In genomic region chr3:89772588-89772967, GRCm38 (mm10) we compare ENCODE assay signal across 8 mouse cellular contexts. TPM values are rescaled to one million over a fixed set of nuclear protein-coding genes. Genes with fewer than 3 reads are reported as not detected.
DNase-seq lines count a peak whose midpoint lies in the region; ATAC-seq and TF ChIP-seq lines count a peak whose summit lies in the region.

No protein-coding gene starts in this region.

- peak; percentile 71 for ATAC-seq in forebrain, embryonic 12.5 days (ENCODE audit: low FRiP score)
- ATAC-seq in heart, embryonic 16.5 days (replicated peaks; ENCODE audit: extremely low read depth, insufficient read depth, low FRiP score), result peak; percentile 57
- peak; percentile 64 for ATAC-seq in liver, embryonic 14.5 days (ENCODE audit: insufficient read depth)
- ATAC-seq in stomach, embryonic 15.5 days (ENCODE audit: insufficient read depth, low FRiP score, low read depth), result peak; percentile 54

- H3K36me3 ChIP-seq in E14TG2a.4 (ENCODE audit: insufficient read depth, low read length), result peaks cover 60% of the 10 kb centered on the region
- peaks cover 23% of the 10 kb centered on the region for H3K36me3 ChIP-seq in forebrain, embryonic 12.5 days (replicated peaks)
- peaks cover 13% of the 10 kb centered on the region for H3K36me3 ChIP-seq in heart, embryonic 16.5 days (ENCODE audit: control insufficient read depth, insufficient read depth)
- peaks cover 4% of the 10 kb centered on the region; the same call in 1 of the 2 replicates for H3K36me3 ChIP-seq in liver, embryonic 14.5 days (replicated peaks; ENCODE audit: control insufficient read depth, insufficient read depth, low read depth)
- H3K36me3 ChIP-seq in stomach, embryonic 15.5 days, result 0 out of 2 replicates have a peak, but pooled peaks cover 11% of the 10 kb centered on the region

- TF ChIP-seq CTCF in E14TG2a.4 (conservative IDR thresholded peaks at IDR 0.05; ENCODE audit: low read length), result peak; percentile 93
- peak; percentile 99 for TF ChIP-seq CTCF in liver, embryonic 14.5 days (IDR thresholded peaks at IDR 0.05; ENCODE audit: low read depth)

- peak overlapping the region; percentile 98 for H3K27ac ChIP-seq in forebrain, embryonic 12.5 days
- H3K27ac ChIP-seq in heart, embryonic 16.5 days (ENCODE audit: low read length), result peak overlapping the region; percentile 95
- peak overlapping the region; percentile 66 for H3K27ac ChIP-seq in liver, embryonic 14.5 days
- peak overlapping the region; percentile 98 for H3K27ac ChIP-seq in stomach, embryonic 15.5 days

- H3K4me2 ChIP-seq in forebrain, embryonic 12.5 days, result peak overlapping the region; percentile 90
- H3K4me2 ChIP-seq in heart, embryonic 16.5 days (ENCODE audit: low read depth, low read length), result peak overlapping the region; percentile 92
- peak overlapping the region; percentile 97 for H3K4me2 ChIP-seq in liver, embryonic 14.5 days (ENCODE audit: low read depth)
- H3K4me2 ChIP-seq in stomach, embryonic 15.5 days, result peak overlapping the region; percentile 91

- DNase-seq in c-Kit-positive CD71-positive TER-119-positive erythroid progenitor cells, embryonic 14.5 days (ENCODE audit: low spot score), result peak; percentile 83
- peak; percentile 82 to 87 for DNase-seq in kidney, postnatal 25 days
- peak; percentile 71 to 78 (median 72) for DNase-seq in liver, embryonic 14.5 days (ENCODE audit: low read depth in 3 of 3, low spot score in 3 of 3)
- peak; percentile 87 for DNase-seq in neural tube, embryonic 10.5 days (ENCODE audit: extremely low spot score, low spot score)

- no peaks in the 10 kb centered on the region for H3K27me3 ChIP-seq in E14TG2a.4 (ENCODE audit: insufficient read depth, low read length)
- H3K27me3 ChIP-seq in forebrain, embryonic 12.5 days, result no peaks in the 10 kb centered on the region
- no peaks in the 10 kb centered on the region for H3K27me3 ChIP-seq in heart, embryonic 16.5 days (ENCODE audit: control insufficient read depth, insufficient read depth, low read length)
- H3K27me3 ChIP-seq in liver, embryonic 14.5 days (ENCODE audit: control insufficient read depth, insufficient read depth, low read length), result no peaks in the 10 kb centered on the region
- no peaks in the 10 kb centered on the region for H3K27me3 ChIP-seq in stomach, embryonic 15.5 days (replicated peaks)

- H3K9me3 ChIP-seq in E14TG2a.4 (ENCODE audit: low read length), result no peaks in the 10 kb centered on the region
- no peaks in the 10 kb centered on the region for H3K9me3 ChIP-seq in forebrain, embryonic 12.5 days
- no peaks in the 10 kb centered on the region for H3K9me3 ChIP-seq in heart, embryonic 16.5 days (replicated peaks; ENCODE audit: control insufficient read depth, low read length)
- H3K9me3 ChIP-seq in liver, embryonic 14.5 days (ENCODE audit: control insufficient read depth, low read length), result no peaks in the 10 kb centered on the region
- no peaks in the 10 kb centered on the region for H3K9me3 ChIP-seq in stomach, embryonic 15.5 days

- peak overlapping the region; percentile 94 for H3K4me3 ChIP-seq in E14TG2a.4 (replicated peaks; ENCODE audit: low read length)
- peak overlapping the region; percentile 99 for H3K4me3 ChIP-seq in forebrain, embryonic 12.5 days (replicated peaks)
- H3K4me3 ChIP-seq in heart, embryonic 16.5 days (ENCODE audit: low read length), result peak overlapping the region; percentile 75
- H3K4me3 ChIP-seq in liver, embryonic 14.5 days (ENCODE audit: insufficient read depth in 1 of 2, low read depth in 2 of 2, low read length in 2 of 2), result peak overlapping the region; percentile 76 to 82
- peak overlapping the region; percentile 99 for H3K4me3 ChIP-seq in stomach, embryonic 15.5 days (replicated peaks)

- 3% methylated on average over 17 of the region's 17 CpGs for WGBS in forebrain, embryonic 12.5 days
- under 1% methylated on average over 17 of the region's 17 CpGs for WGBS in heart, embryonic 16.5 days
- WGBS in liver, embryonic 14.5 days (ENCODE audit: insufficient replicate concordance), result 1% methylated on average over 17 of the region's 17 CpGs
- WGBS in stomach, embryonic 15.5 days, result under 1% methylated on average over 17 of the region's 17 CpGs

- peaks cover 51% of the 10 kb centered on the region for H3K4me1 ChIP-seq in E14TG2a.4 (replicated peaks; ENCODE audit: low read depth, low read length)
- H3K4me1 ChIP-seq in forebrain, embryonic 12.5 days, result peaks cover 41% of the 10 kb centered on the region
- peaks cover 27% of the 10 kb centered on the region for H3K4me1 ChIP-seq in heart, embryonic 16.5 days (ENCODE audit: control insufficient read depth, insufficient read depth, low read length)
- H3K4me1 ChIP-seq in liver, embryonic 14.5 days (replicated peaks; ENCODE audit: control insufficient read depth in 2 of 2, insufficient read depth in 2 of 2, low read length in 1 of 2), result peaks cover 5 to 25% of the 10 kb centered on the region in 2 experiments
- H3K4me1 ChIP-seq in stomach, embryonic 15.5 days, result peaks cover 26% of the 10 kb centered on the region

- TF ChIP-seq EP300 in liver, embryonic 14.5 days (IDR thresholded peaks at IDR 0.05; ENCODE audit: low read depth), result no peak

- peak overlapping the region; percentile 99 for H3K9ac ChIP-seq in forebrain, embryonic 12.5 days
- H3K9ac ChIP-seq in heart, embryonic 16.5 days (ENCODE audit: low read length), result peak overlapping the region; percentile 92
- H3K9ac ChIP-seq in liver, embryonic 14.5 days (replicated peaks), result peak overlapping the region; percentile 86
- peak overlapping the region; percentile 35 for H3K9ac ChIP-seq in stomach, embryonic 15.5 days

RNA-seq across cellular contexts. Expression of gene Ube2q1, which starts 0.8 kb away (rescaled TPM):
- 17.4 and 19.3 TPM in 2 replicates for polyA plus RNA-seq in forebrain, embryonic 12.5 days (2016; fragmentation: Nextera tagmentation; extraction: Ambion mirVana)
- 7.2 and 8.3 TPM in 2 replicates for polyA plus RNA-seq in heart, embryonic 16.5 days (2015; fragmentation: Nextera tagmentation; extraction: Ambion mirVana)
- 6.7 and 9.0 TPM in 2 replicates for polyA plus RNA-seq in liver, embryonic 14.5 days (2012; rRNA removed)
- polyA plus RNA-seq in liver, embryonic 14.5 days (2014; fragmentation: Nextera tagmentation; extraction: Ambion mirVana), result 6.3 and 6.7 TPM in 2 replicates
- 11.2 and 11.7 TPM in 2 replicates for polyA plus RNA-seq in stomach, embryonic 15.5 days (2015; fragmentation: Nextera tagmentation; extraction: Ambion mirVana)

RNA-seq across cellular contexts. Expression of gene Chrnb2, which starts 8.1 kb away (rescaled TPM):
- polyA plus RNA-seq in forebrain, embryonic 12.5 days (2016; fragmentation: Nextera tagmentation; extraction: Ambion mirVana), result 18.9 and 21.3 TPM in 2 replicates
- 0.25 and 0.29 TPM in 2 replicates for polyA plus RNA-seq in heart, embryonic 16.5 days (2015; fragmentation: Nextera tagmentation; extraction: Ambion mirVana)
- polyA plus RNA-seq in liver, embryonic 14.5 days (2012; rRNA removed), result 0.12 and 0.15 TPM in 2 replicates
- polyA plus RNA-seq in liver, embryonic 14.5 days (2014; fragmentation: Nextera tagmentation; extraction: Ambion mirVana), result 0.10 and 0.18 TPM in 2 replicates
- 1.4 and 1.6 TPM in 2 replicates for polyA plus RNA-seq in stomach, embryonic 15.5 days (2015; fragmentation: Nextera tagmentation; extraction: Ambion mirVana)

RNA-seq across cellular contexts. Expression of gene Adar, which starts 57.8 kb away (rescaled TPM):
- 22.1 and 28.5 TPM in 2 replicates for polyA plus RNA-seq in forebrain, embryonic 12.5 days (2016; fragmentation: Nextera tagmentation; extraction: Ambion mirVana)
- polyA plus RNA-seq in heart, embryonic 16.5 days (2015; fragmentation: Nextera tagmentation; extraction: Ambion mirVana), result 8.4 and 8.8 TPM in 2 replicates
- 5.8 and 7.9 TPM in 2 replicates for polyA plus RNA-seq in liver, embryonic 14.5 days (2012; rRNA removed)
- 6.4 and 6.5 TPM in 2 replicates for polyA plus RNA-seq in liver, embryonic 14.5 days (2014; fragmentation: Nextera tagmentation; extraction: Ambion mirVana)
- polyA plus RNA-seq in stomach, embryonic 15.5 days (2015; fragmentation: Nextera tagmentation; extraction: Ambion mirVana), result 10.3 and 13.3 TPM in 2 replicates

RNA-seq across cellular contexts. Expression of gene She, which starts 58.6 kb away (rescaled TPM):
- polyA plus RNA-seq in forebrain, embryonic 12.5 days (2016; fragmentation: Nextera tagmentation; extraction: Ambion mirVana), result 1.7 and 1.8 TPM in 2 replicates
- polyA plus RNA-seq in heart, embryonic 16.5 days (2015; fragmentation: Nextera tagmentation; extraction: Ambion mirVana), result 4.8 and 7.2 TPM in 2 replicates
- polyA plus RNA-seq in liver, embryonic 14.5 days (2012; rRNA removed), result 0.50 and 0.55 TPM in 2 replicates
- polyA plus RNA-seq in liver, embryonic 14.5 days (2014; fragmentation: Nextera tagmentation; extraction: Ambion mirVana), result 0.81 and 0.86 TPM in 2 replicates
- polyA plus RNA-seq in stomach, embryonic 15.5 days (2015; fragmentation: Nextera tagmentation; extraction: Ambion mirVana), result 3.6 and 3.7 TPM in 2 replicates

Comparison
In these comparisons a context has a peak if more than half of its experiments do, and no peak if none do; other contexts are left out.
1. Peak in every context shown above with its lines: DNase-seq, ATAC-seq, H3K4me3 ChIP-seq and H3K27ac ChIP-seq.
2. H3K9ac ChIP-seq: peak in every context shown above with its lines; median percentile 99 in forebrain, embryonic 12.5 days; 92 in heart, embryonic 16.5 days; 86 in liver, embryonic 14.5 days; 35 in stomach, embryonic 15.5 days.